Mouse (Mus musculus) heart, adult 8-10 months (tissue): ENCODE results near the gene Fubp1. TPM values are rescaled to one million over a fixed set of nuclear protein-coding genes. Genes with fewer than 3 reads are reported as not detected.

Experiments
- DNase-seq: peaks from one replicate; pipeline ENCODE4 v3.0.0; 2022; ENCODE audit warnings: low spot score
- total RNA-seq, 4 experiments: library from RNA; stranded (reverse); gene quantifications; 2 replicates each; pipeline ENCODE4 v1.2.4; 2022

The Fubp1 gene
- total RNA-seq, 4 experiments from 2014 or later, result 44.3 to 55.0 (median 52.5) TPM

- no peak for DNase-seq
Observed at GRCm38 (mm10) chr3:152272974-152273685, 62.9 kb downstream of the Fubp1 start.

- DNase-seq, result no peak
Observed at GRCm38 (mm10) chr3:152275008-152275407, 64.8 kb downstream of the Fubp1 start.

GRCm38 (mm10) chr3:152276935-152277334 is 66.7 kb downstream of the Fubp1 start:
- no peak for DNase-seq

GRCm38 (mm10) chr3:152277912-152278311 is 67.7 kb downstream of the Fubp1 start:
- DNase-seq, result no peak

- DNase-seq, result no peak
Observed at GRCm38 (mm10) chr3:152278431-152278830, 68.2 kb downstream of the Fubp1 start.

- DNase-seq, result no peak
Observed at GRCm38 (mm10) chr3:152282126-152282525, 71.9 kb downstream of the Fubp1 start.

DNA sequence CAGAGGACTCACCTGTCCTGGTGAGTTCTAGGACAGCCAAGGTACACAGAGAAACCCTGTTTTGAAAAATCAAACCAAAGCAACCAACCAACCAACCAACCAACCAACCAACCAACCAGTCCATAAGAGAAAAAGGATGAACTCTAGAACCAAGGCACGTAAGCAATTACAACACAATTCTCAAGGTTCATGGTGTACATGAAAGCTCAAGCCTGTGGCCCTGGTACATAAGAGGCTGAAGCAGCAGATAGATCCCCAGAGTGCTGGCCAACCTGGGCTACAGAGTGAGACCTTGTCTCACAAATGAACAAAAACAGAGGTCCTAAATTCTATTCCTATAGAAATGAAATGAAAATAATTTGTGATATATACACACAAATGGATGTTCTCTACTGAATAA is 74.1 kb downstream of the Fubp1 start:
- no peak for DNase-seq

GRCm38 (mm10) chr3:152284759-152285158 is 74.5 kb downstream of the Fubp1 start:
- DNase-seq, result no peak

Other genes with a start within 250 kb of the Fubp1 start
- 1 to 10 TPM; 3.0 to 4.8 (median 3.4) TPM for gene Gipc2, start 44.2 kb upstream of the Fubp1 start, total RNA-seq
- 100 to 1,000 TPM in 2 of 4 experiments, 10 to 100 TPM in 2; 88.0 to 125 (median 101) TPM for gene Dnajb4, start 120 bp upstream of the Fubp1 start, total RNA-seq
- 100 to 1,000 TPM; 264 to 407 (median 333) TPM for gene Nexn, start 55.9 kb downstream of the Fubp1 start, total RNA-seq
- 10 to 100 TPM; 10.4 to 15.8 (median 10.9) TPM for gene Miga1, start 130.0 kb downstream of the Fubp1 start, total RNA-seq
- gene Usp33, start 136.1 kb downstream of the Fubp1 start, total RNA-seq, result 10 to 100 TPM; 24.5 to 25.5 (median 24.6) TPM
- gene Zzz3, start 185.1 kb downstream of the Fubp1 start, total RNA-seq, result 10 to 100 TPM; 20.3 to 24.4 (median 22.7) TPM